Mouse (Mus musculus) MEL (cell line): ENCODE data around the gene Kcnh3. TPM values are rescaled to one million over a fixed set of nuclear protein-coding genes. Genes with fewer than 3 reads are reported as not detected.
A peak's percentile ranks its signal among the peaks of the same experiment; 100 is the strongest.

Experiments used
- DNase-seq: peaks from one replicate; pipeline ENCODE4 v3.0.0; 2011; ENCODE audit warnings: low read depth, low spot score
- H3K27ac ChIP-seq: 2 replicates; pipeline ENCODE4 v1.5.1; 2012; ENCODE audit warnings: low read depth, mild to moderate bottlenecking, control low read depth, low read length, moderate library complexity; ENCODE audit not compliant: control insufficient read depth
- H3K27me3 ChIP-seq, 2 experiments: fragments of 150-350 bp in 1 of 2; sonication (generic) in 1 of 2; 2 replicates each; pipeline ENCODE4 v1.6.1; 2012; ENCODE audit warnings: low read length in 2 of 2, mild to moderate bottlenecking in 2 of 2, improper control_type of control experiment in 1 of 2, moderate library complexity in 1 of 2; ENCODE audit not compliant: insufficient read depth in 2 of 2, control insufficient read depth in 1 of 2
- H3K36me3 ChIP-seq, 2 experiments: 2 replicates each; pipeline ENCODE4 v1.6.1; 2012 to 2014; ENCODE audit warnings: low read length in 2 of 2, improper control_type of control experiment in 1 of 2, inconsistent platforms in 1 of 2, mild to moderate bottlenecking in 1 of 2; ENCODE audit not compliant: insufficient read depth in 2 of 2, control insufficient read depth in 1 of 2
- H3K4me1 ChIP-seq, 2 experiments: fragments of 150-350 bp in 1 of 2; sonication (generic) in 1 of 2; 2 replicates each; pipeline ENCODE4 v1.6.1; 2012; ENCODE audit warnings: low read length in 2 of 2, improper control_type of control experiment in 1 of 2, mild to moderate bottlenecking in 1 of 2; ENCODE audit not compliant: insufficient read depth in 2 of 2, control insufficient read depth in 1 of 2
- H3K4me3 ChIP-seq, 2 experiments: fragments of 150-350 bp in 1 of 2; sonication (generic) in 1 of 2; 2 replicates each; pipeline ENCODE4 v1.5.1; 2012; ENCODE audit warnings: low read depth in 2 of 2, low read length in 2 of 2, mild to moderate bottlenecking in 2 of 2, moderate library complexity in 2 of 2, control low read depth in 1 of 2, improper control_type of control experiment in 1 of 2; ENCODE audit not compliant: control insufficient read depth in 1 of 2, insufficient read depth in 1 of 2
- H3K79me2 ChIP-seq: 2 replicates; pipeline ENCODE4 v1.6.1; 2012; ENCODE audit warnings: mild to moderate bottlenecking, low read length, moderate library complexity; ENCODE audit not compliant: control insufficient read depth, poor library complexity, insufficient read depth
- H3K9ac ChIP-seq: 2 replicates; pipeline ENCODE4 v1.6.1; 2012; ENCODE audit warnings: low read depth, mild to moderate bottlenecking, control low read depth, low read length, moderate library complexity; ENCODE audit not compliant: control insufficient read depth, poor library complexity, severe bottlenecking
- H3K9me3 ChIP-seq: fragments of 150-350 bp; sonication (generic); replicated peaks from 2 replicates; pipeline ENCODE4 v1.6.1; 2012; ENCODE audit warnings: mild to moderate bottlenecking, low read length, improper control_type of control experiment, moderate library complexity; ENCODE audit not compliant: insufficient read depth
- ELF1 ChIP-seq: IDR thresholded peaks from 2 replicates; pipeline ENCODE4 v1.6.1; 2014; ENCODE audit warnings: low read depth, mild to moderate bottlenecking, inconsistent platforms, low read length, improper control_type of control experiment, moderate library complexity
- JUND ChIP-seq: IDR thresholded peaks from 2 replicates; pipeline ENCODE4 v1.6.1; 2011; ENCODE audit warnings: low read depth, mild to moderate bottlenecking, improper control_type of control experiment, low read length
- NELFE ChIP-seq: IDR thresholded peaks from 2 replicates; pipeline ENCODE4 v1.6.1; 2011; ENCODE audit warnings: low read depth, low read length, improper control_type of control experiment
- POLR2A ChIP-seq, 2 experiments: IDR thresholded peaks; 2 replicates each; pipeline ENCODE4 v1.6.1; 2011 to 2012; ENCODE audit warnings: low read length in 2 of 2, mild to moderate bottlenecking in 2 of 2, control low read depth in 1 of 2, improper control_type of control experiment in 1 of 2, low read depth in 1 of 2, moderate library complexity in 1 of 2; ENCODE audit not compliant: control insufficient read depth in 1 of 2, insufficient read depth in 1 of 2, poor library complexity in 1 of 2
- SIN3A ChIP-seq: IDR thresholded peaks from 2 replicates; pipeline ENCODE4 v1.6.1; 2012; ENCODE audit warnings: low read length, improper control_type of control experiment, inconsistent platforms
- TBP ChIP-seq: IDR thresholded peaks from 2 replicates; pipeline ENCODE4 v1.8.0; 2011; ENCODE audit warnings: low read depth, low read length, improper control_type of control experiment
- TCF12 ChIP-seq: IDR thresholded peaks from 2 replicates; pipeline ENCODE4 v1.6.1; 2014; ENCODE audit warnings: low read depth, mild to moderate bottlenecking, inconsistent platforms, low read length, improper control_type of control experiment, moderate library complexity
- UBTF ChIP-seq: IDR thresholded peaks from 2 replicates; pipeline ENCODE4 v1.6.1; 2012; ENCODE audit warnings: low read depth, mild to moderate bottlenecking, inconsistent platforms, low read length, improper control_type of control experiment, moderate library complexity, borderline replicate concordance; ENCODE audit not compliant: insufficient read depth
- ZMIZ1 ChIP-seq: IDR thresholded peaks from 2 replicates; pipeline ENCODE4 v1.6.1; 2012; ENCODE audit warnings: low read depth, mild to moderate bottlenecking, inconsistent platforms, low read length, improper control_type of control experiment, moderate library complexity
- polyA plus RNA-seq, 2 experiments: library from polyadenylated mRNA; stranded (reverse) in 1 of 2; unstranded in 1 of 2; fragments of >175 nt in 1 of 2; fragments of >200 nt in 1 of 2; gene quantifications; 2 replicates each; pipeline versions ENCODE4 v1.2.1 to v1.2.4; 2012; ENCODE audit warnings: low replicate concordance in 2 of 2, low read depth in 1 of 2; ENCODE audit not compliant: insufficient read length in 2 of 2, insufficient read depth in 1 of 2, missing spikeins in 1 of 2
- total RNA-seq: library from RNA; depleted of rRNA; stranded (reverse); fragments of 300-350 nt; gene quantifications from 2 replicates; pipeline ENCODE4 v1.2.3, GENCODE M21; 2012

The Kcnh3 gene
- total and polyA plus RNA-seq, 3 experiments: 0.15 to 1.3 TPM; not detected in 1

- no peaks in the 10 kb centered on the region for H3K9me3 ChIP-seq
- peak overlapping the region; percentile 26 for H3K27ac ChIP-seq
- peak overlapping the region; percentile 75 for H3K9ac ChIP-seq
- H3K4me1 ChIP-seq: peaks cover 3 to 12% of the 10 kb centered on the region in 2 experiments; a peak in 3 of 4 replicates
- peaks cover 7 to 17% of the 10 kb centered on the region in 2 experiments for H3K27me3 ChIP-seq
- peaks cover 0 to 8% of the 10 kb centered on the region in 2 experiments; a peak in 2 of 4 replicates for H3K36me3 ChIP-seq
- H3K79me2 ChIP-seq: peaks cover 1% of the 10 kb centered on the region; the same call in 1 of the 2 replicates
- peak overlapping the region; percentile 56 to 72 for H3K4me3 ChIP-seq
- TF ChIP-seq ZMIZ1 (no peak), JUND (peak; percentile 85; the same call in 1 of the 2 replicates)
- peak; percentile 60 for DNase-seq
These were observed 1.7 kb upstream of the Kcnh3 start for GRCm38 (mm10) chr15:99222794-99223584.

GRCm38 (mm10) chr15:99223585-99224207 lies 965 bp upstream of the Kcnh3 start:
- H3K36me3 ChIP-seq: peaks cover 0 to 8% of the 10 kb centered on the region in 2 experiments; a peak in 2 of 4 replicates
- peaks cover 3 to 12% of the 10 kb centered on the region in 2 experiments; a peak in 3 of 4 replicates for H3K4me1 ChIP-seq
- peak overlapping the region; percentile 56 to 72 for H3K4me3 ChIP-seq
- TF ChIP-seq UBTF (0 out of 2 replicates have a peak, but pooled peaks have one; percentile 51), SIN3A (peak; percentile 45), TCF12 (0 out of 2 replicates have a peak, but pooled peaks have one; percentile 4), ELF1 (no peak), POLR2A (IDR thresholded peaks at IDR 0.05; ENCODE audit: control insufficient read depth in 1 of 2, insufficient read depth in 1 of 2, low read depth in 1 of 2, low read length in 2 of 2, poor library complexity in 1 of 2) (0 out of 4 replicates have a peak, but pooled peaks of 1 of the 2 experiments have one; percentile 2), TBP (0 out of 2 replicates have a peak, but pooled peaks have one; percentile 27), ZMIZ1 (no peak), NELFE (peak; percentile 42)
- H3K27ac ChIP-seq: peak overlapping the region; percentile 52
- peak; percentile 78 for DNase-seq
- peaks cover 1% of the 10 kb centered on the region; the same call in 1 of the 2 replicates for H3K79me2 ChIP-seq
- H3K9me3 ChIP-seq: no peaks in the 10 kb centered on the region
- peaks cover 7 to 17% of the 10 kb centered on the region in 2 experiments for H3K27me3 ChIP-seq
- H3K9ac ChIP-seq: peak overlapping the region; percentile 75
